Mouse (Mus musculus) liver, adult 2 months (tissue): ENCODE data around the gene Ivd.

ENCODE experiments used
- CTCF ChIP-seq: fragments of 200-500 bp; IDR thresholded peaks from 2 replicates; pipeline ENCODE4 v1.5.1; 2011; ENCODE audit warnings: low read depth, low read length, control low read depth
- POLR2A ChIP-seq: fragments of 200-500 bp; IDR thresholded peaks from 2 replicates; pipeline ENCODE4 v1.6.1; 2011; ENCODE audit warnings: low read length, control low read depth; ENCODE audit not compliant: insufficient read depth; ENCODE audit errors: extremely low read depth

GRCm38 (mm10) chr2:118900826-118901140 is 39.0 kb downstream of the Ivd start:
- TF ChIP-seq POLR2A (no peak), CTCF (no peak)
